Mouse (Mus musculus) liver, adult 2 months (tissue): Measurements from ENCODE around the gene Rnase4.
A peak's percentile ranks its signal among the peaks of the same experiment; 100 is the strongest.

Source experiments
- CTCF ChIP-seq: fragments of 200-500 bp; IDR thresholded peaks from 2 replicates; pipeline ENCODE4 v1.5.1; 2011; ENCODE audit warnings: low read depth, low read length, control low read depth
- POLR2A ChIP-seq: fragments of 200-500 bp; IDR thresholded peaks from 2 replicates; pipeline ENCODE4 v1.6.1; 2011; ENCODE audit warnings: low read length, control low read depth; ENCODE audit not compliant: insufficient read depth; ENCODE audit errors: extremely low read depth

- TF ChIP-seq CTCF (peak; percentile 73), POLR2A (no peak)
These were observed 12.3 kb downstream of the Rnase4 start for GRCm38 (mm10) chr14:51103217-51103616.
